20 mouse cellular contexts compared by ENCODE assay signal in the genomic region with DNA sequence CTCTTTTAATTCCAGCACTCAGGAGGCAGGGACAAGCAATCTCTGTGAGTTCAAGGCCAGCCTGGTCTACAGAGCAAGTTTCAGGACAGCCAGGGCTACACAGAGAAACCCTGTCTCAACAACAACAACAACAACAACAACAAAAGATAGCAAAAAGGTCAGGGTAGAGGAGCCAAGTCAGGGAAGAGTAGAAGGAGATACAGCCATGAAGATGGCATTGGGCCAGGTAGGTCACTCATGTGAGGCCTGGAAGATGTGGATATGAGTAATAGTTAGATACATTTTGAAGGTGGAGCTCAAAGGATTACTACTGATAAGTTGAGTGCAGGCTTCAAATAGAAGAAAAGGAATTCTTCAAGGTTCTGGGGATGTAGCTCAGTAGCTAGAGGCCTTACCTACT. TPM values are rescaled to one million over a fixed set of nuclear protein-coding genes. Genes with fewer than 3 reads are reported as not detected.
"Had no signal": no experiment of that assay in that cellular context is flagged by ENCODE, and none has a peak within 500 bp of the region (broad histone marks: within the 10 kb centered on the region; RNA-seq: fewer than 3 reads in every experiment).

No protein-coding gene starts in this region.

- H3K27ac ChIP-seq: heart, adult 2 months; heart, embryonic 13.5 days; heart, embryonic 15.5 days; hindbrain, embryonic 13.5 days; hindbrain, embryonic 15.5 days; hindbrain, postnatal 0 days; kidney, embryonic 15.5 days; kidney, postnatal 0 days; layer of hippocampus, adult 2 months; left cerebral cortex, adult 2 months; limb, embryonic 10.5 days; limb, embryonic 12.5 days had no signal

- H3K4me2 ChIP-seq: heart, embryonic 11.5 days; heart, embryonic 13.5 days; heart, embryonic 15.5 days; hindbrain, embryonic 13.5 days; hindbrain, embryonic 15.5 days; kidney, embryonic 15.5 days; limb, embryonic 12.5 days; liver, embryonic 11.5 days had no signal

- ATAC-seq: hindbrain, postnatal 0 days had no signal

- H3K36me3 ChIP-seq: heart, embryonic 13.5 days; heart, embryonic 15.5 days; hindbrain, embryonic 13.5 days; hindbrain, embryonic 15.5 days; kidney, embryonic 15.5 days; limb, embryonic 10.5 days; limb, embryonic 12.5 days had no signal

- H3K4me1 ChIP-seq: hindbrain, embryonic 15.5 days had no signal

- H3K9ac ChIP-seq: heart, embryonic 13.5 days; heart, embryonic 15.5 days; hindbrain, embryonic 13.5 days; hindbrain, embryonic 15.5 days; kidney, embryonic 15.5 days; limb, embryonic 12.5 days had no signal

- H3K27me3 ChIP-seq: heart, embryonic 13.5 days; heart, embryonic 15.5 days; hindbrain, embryonic 13.5 days; hindbrain, embryonic 15.5 days; kidney, embryonic 15.5 days; limb, embryonic 12.5 days had no signal

- DNase-seq: gastrocnemius, postnatal 14 days; gastrocnemius, postnatal 36 days; layer of hippocampus, postnatal 36 days; liver had no signal

- H3K4me3 ChIP-seq: heart, adult 2 months; heart, embryonic 13.5 days; heart, embryonic 15.5 days; hindbrain, embryonic 13.5 days; hindbrain, embryonic 15.5 days; kidney, embryonic 15.5 days; layer of hippocampus, adult 2 months; left cerebral cortex, adult 2 months; limb, embryonic 10.5 days; limb, embryonic 12.5 days had no signal

- H3K9me3 ChIP-seq: heart, embryonic 13.5 days; heart, embryonic 15.5 days; hindbrain, embryonic 13.5 days; hindbrain, embryonic 15.5 days; kidney, embryonic 15.5 days; limb, embryonic 10.5 days; limb, embryonic 12.5 days had no signal

RNA-seq across cellular contexts. Expression of a gene that starts 18.2 kb away (rescaled TPM):
- total RNA-seq: heart, adult 2 months; hematopoietic stem cell, adult 5-6 weeks; hindbrain, postnatal 0 days had no signal
- polyA plus RNA-seq: heart, embryonic 11.5 days; heart, embryonic 15.5 days; heart, postnatal 0 days; kidney, postnatal 0 days; liver, embryonic 11.5 days had no signal
